Mouse (Mus musculus) liver, embryonic 14.5 days (tissue): ENCODE results near the gene Fars2.

Experiments used
- CTCF ChIP-seq: IDR thresholded peaks from 2 replicates; pipeline ENCODE4 v1.5.1; 2016; ENCODE audit warnings: antibody characterized with exemption, low read depth, control low read depth
- EP300 ChIP-seq: IDR thresholded peaks from 2 replicates; pipeline ENCODE4 v1.6.1; 2016; ENCODE audit warnings: antibody characterized with exemption, low read depth

DNA sequence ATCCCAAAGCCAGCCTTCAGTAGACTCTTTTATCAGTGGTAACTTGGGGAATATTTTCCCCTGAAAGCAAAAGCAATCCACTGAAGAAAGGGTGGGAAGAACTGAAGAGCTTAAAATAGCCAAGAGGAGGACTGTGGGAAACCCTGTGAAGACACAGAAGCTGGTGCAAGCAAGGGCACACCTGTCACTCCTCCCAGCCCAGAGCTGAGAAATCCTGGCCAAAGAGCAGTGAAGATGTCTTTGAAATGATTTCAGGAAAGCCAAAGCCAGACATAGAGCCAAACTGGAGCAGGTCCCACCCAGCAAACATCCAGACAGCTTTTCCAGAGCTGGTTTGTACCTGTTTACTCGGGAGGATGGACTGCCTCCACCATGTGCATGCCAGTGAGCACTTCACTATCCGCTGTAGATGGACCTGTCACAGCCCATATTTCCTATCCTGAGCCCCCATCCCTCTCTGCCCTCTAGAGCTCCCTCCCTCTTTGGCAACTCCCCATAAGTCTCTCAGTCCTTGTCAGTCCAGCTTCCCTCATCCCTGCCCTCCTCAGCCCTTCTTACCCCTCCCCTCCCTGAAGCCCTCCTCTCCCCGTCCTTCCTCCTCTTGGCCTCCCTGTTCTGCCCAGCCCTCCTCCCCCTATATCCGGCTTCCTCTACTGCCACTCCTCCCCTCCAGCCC lies 327.7 kb downstream of the Fars2 start:
- TF ChIP-seq CTCF = no peak
- TF ChIP-seq EP300 = no peak
